Mouse (Mus musculus) stomach, postnatal 0 days (tissue): ENCODE measurements at regions not wholly inside any gene's neighbourhood (a gene's known extent, or its start where the extent isn't known, plus 50 kb on each side); places are given as distances from the start of the nearest gene placed in this dataset.

Experiments
- CTCF ChIP-seq: IDR thresholded peaks from 2 replicates; pipeline ENCODE4 v1.5.1; 2016; ENCODE audit warnings: antibody characterized with exemption, low read depth, mild to moderate bottlenecking, moderate library complexity
- EP300 ChIP-seq: optimal IDR thresholded peaks from 2 replicates; pipeline ENCODE3; 2016; ENCODE audit warnings: antibody characterized with exemption

GRCm38 (mm10) chr5:118379245-118380051, 134.4 kb downstream of the 2410131K14Rik start:
- TF ChIP-seq EP300 (no peak), CTCF (no peak)
